Mouse (Mus musculus) embryonic fibroblast, embryonic 13.5 days (primary cell): ENCODE measurements around the gene Sphk2. TPM values are rescaled to one million over a fixed set of nuclear protein-coding genes. Genes with fewer than 3 reads are reported as not detected.

Experiments
- H3K27ac ChIP-seq: 2 replicates; pipeline ENCODE4 v1.5.1; 2012; ENCODE audit warnings: low read length, control low read depth, inconsistent platforms; ENCODE audit not compliant: insufficient read depth
- H3K4me1 ChIP-seq: 2 replicates; pipeline ENCODE4 v1.6.1; 2011; ENCODE audit warnings: low read length; ENCODE audit not compliant: control insufficient read depth, insufficient read depth
- H3K4me3 ChIP-seq: 2 replicates; pipeline ENCODE4 v1.5.1; 2011; ENCODE audit warnings: mild to moderate bottlenecking, control low read depth, low read length; ENCODE audit not compliant: insufficient read depth
- CTCF ChIP-seq: IDR thresholded peaks from 2 replicates; pipeline ENCODE4 v1.5.1; 2011; ENCODE audit warnings: mild to moderate bottlenecking, control low read depth, low read length, moderate library complexity, borderline replicate concordance; ENCODE audit not compliant: insufficient read depth
- POLR2A ChIP-seq: IDR thresholded peaks from 2 replicates; pipeline ENCODE4 v1.6.1; 2011; ENCODE audit warnings: low read depth, mild to moderate bottlenecking, control low read depth, low read length, moderate library complexity
- polyA plus RNA-seq: library from polyadenylated mRNA; stranded (reverse); fragments of >200 nt; gene quantifications from 2 replicates; pipeline ENCODE4 v1.2.4, GENCODE M21; 2011; ENCODE audit warnings: low read depth; ENCODE audit not compliant: missing spikeins, insufficient read length

Gene Sphk2
- polyA plus RNA-seq, 1 experiment = 19.0 TPM

- H3K4me1 ChIP-seq = peaks cover 20% of the 10 kb centered on the region
- peak; percentile 5; the same call in 1 of the 2 replicates for TF ChIP-seq CTCF
- TF ChIP-seq POLR2A = no peak
- no peak overlapping the region for H3K27ac ChIP-seq
- no peak overlapping the region for H3K4me3 ChIP-seq
These were observed 28.7 kb upstream of the Sphk2 start for GRCm38 (mm10) chr7:45746518-45746917.

DNA sequence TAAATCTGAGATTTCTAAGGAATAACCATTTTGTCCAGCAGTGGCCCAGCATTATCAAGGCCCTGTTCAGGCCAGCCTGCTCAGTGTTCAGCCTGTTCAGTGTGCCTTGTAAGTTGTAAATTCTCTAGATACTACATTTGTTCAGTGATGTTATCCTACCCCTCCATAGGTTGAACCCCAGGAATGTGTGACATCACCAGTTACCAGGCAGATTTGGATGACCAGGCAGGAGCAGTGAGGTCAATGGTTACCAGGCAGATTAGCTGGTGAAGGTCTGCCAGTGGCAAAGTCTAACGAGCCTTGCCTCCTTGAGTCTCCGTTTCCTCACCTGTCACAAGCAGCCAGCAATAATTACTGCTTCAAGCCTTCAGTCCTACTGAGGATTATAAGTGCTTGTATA lies 26.6 kb upstream of the Sphk2 start:
- no peak overlapping the region for H3K27ac ChIP-seq
- H3K4me1 ChIP-seq = peaks cover 13% of the 10 kb centered on the region
- H3K4me3 ChIP-seq = no peak overlapping the region
- no peak for TF ChIP-seq POLR2A
- no peak for TF ChIP-seq CTCF

GRCm38 (mm10) chr7:45742338-45742737 lies 24.5 kb upstream of the Sphk2 start:
- Histone ChIP-seq H3K27ac (no peak overlapping the region), H3K4me3 (no peak overlapping the region), H3K4me1 (no peaks in the 10 kb centered on the region)
- TF ChIP-seq CTCF (peak; percentile 49; the same call in 1 of the 2 replicates), POLR2A (no peak)

DNA sequence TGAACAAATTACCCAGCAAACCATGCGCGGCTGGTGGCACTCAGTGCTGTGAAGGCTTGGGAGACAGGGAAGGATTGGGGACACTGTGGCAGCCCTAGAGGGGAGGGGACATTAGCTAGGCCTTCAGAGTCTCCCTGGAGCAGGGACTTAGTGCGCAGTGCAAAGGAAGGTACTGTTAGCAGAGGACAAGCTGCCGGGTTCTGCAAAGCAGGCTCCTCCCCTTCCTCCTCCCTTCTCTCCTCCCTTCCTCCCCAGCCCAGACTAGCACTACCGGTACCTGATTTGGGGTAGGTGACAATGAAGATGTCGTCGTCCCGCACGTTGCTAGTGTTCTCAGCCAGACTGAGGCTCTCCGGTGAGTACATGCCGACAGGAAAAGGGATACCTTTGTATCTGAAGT lies 24.0 kb upstream of the Sphk2 start:
- no peak overlapping the region for H3K27ac ChIP-seq
- no peaks in the 10 kb centered on the region for H3K4me1 ChIP-seq
- no peak overlapping the region for H3K4me3 ChIP-seq
- TF ChIP-seq POLR2A (0 out of 2 replicates have a peak, but pooled peaks have one; percentile 25), CTCF (no peak)

DNA sequence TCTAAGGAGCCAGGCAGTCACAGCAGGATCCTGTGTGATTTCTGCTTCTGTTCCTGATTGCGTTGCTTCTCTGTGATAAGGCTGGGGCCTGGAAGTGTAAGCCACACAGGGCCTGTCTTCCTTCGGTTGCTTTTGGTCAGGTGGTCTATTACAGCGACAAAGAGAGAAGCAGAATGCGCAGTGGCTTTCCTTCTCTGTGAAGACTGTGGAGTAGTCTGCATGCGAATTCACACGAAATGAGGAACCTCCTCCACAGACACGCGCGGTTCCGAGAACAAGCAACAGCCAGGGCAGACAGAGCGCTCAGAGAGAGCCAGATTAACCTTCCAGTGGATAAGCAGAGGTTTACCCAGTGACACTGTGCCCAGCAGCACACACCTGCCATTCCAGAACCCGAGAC lies 23.5 kb upstream of the Sphk2 start:
- Histone ChIP-seq H3K4me1 (no peaks in the 10 kb centered on the region), H3K27ac (no peak overlapping the region), H3K4me3 (no peak overlapping the region)
- TF ChIP-seq CTCF = no peak
- TF ChIP-seq POLR2A = no peak

DNA sequence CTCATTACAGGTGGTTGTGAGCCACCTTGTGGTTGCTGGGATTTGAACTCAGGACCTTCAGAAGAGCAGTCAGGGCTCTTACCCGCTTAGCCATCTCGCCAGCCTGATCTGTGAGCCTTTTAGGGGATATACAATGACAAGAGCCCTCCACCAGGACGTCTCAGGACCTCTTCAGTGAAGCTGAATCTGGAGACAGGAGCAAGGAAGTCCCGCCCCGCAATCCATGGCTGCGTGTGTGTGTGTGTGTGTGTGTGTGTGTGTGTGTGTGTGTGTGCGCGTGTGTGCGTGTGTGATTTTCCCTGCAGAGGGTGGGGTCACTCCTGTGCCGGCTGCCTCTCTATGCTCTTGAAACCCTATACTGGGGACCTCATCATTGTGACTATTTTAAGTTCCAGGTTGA lies 22.0 kb upstream of the Sphk2 start:
- H3K4me1 ChIP-seq = no peaks in the 10 kb centered on the region
- no peak overlapping the region for H3K27ac ChIP-seq
- no peak for TF ChIP-seq CTCF
- no peak for TF ChIP-seq POLR2A
- H3K4me3 ChIP-seq = no peak overlapping the region

- H3K4me3 ChIP-seq = no peak overlapping the region
- no peaks in the 10 kb centered on the region for H3K4me1 ChIP-seq
- no peak overlapping the region for H3K27ac ChIP-seq
- TF ChIP-seq POLR2A (no peak), CTCF (peak; percentile 30; the same call in 1 of the 2 replicates)
These were observed 21.5 kb upstream of the Sphk2 start for GRCm38 (mm10) chr7:45739162-45739763.

GRCm38 (mm10) chr7:45733477-45733876 lies 15.7 kb upstream of the Sphk2 start:
- H3K27ac ChIP-seq = no peak overlapping the region
- no peak for TF ChIP-seq POLR2A
- TF ChIP-seq CTCF = no peak

DNA sequence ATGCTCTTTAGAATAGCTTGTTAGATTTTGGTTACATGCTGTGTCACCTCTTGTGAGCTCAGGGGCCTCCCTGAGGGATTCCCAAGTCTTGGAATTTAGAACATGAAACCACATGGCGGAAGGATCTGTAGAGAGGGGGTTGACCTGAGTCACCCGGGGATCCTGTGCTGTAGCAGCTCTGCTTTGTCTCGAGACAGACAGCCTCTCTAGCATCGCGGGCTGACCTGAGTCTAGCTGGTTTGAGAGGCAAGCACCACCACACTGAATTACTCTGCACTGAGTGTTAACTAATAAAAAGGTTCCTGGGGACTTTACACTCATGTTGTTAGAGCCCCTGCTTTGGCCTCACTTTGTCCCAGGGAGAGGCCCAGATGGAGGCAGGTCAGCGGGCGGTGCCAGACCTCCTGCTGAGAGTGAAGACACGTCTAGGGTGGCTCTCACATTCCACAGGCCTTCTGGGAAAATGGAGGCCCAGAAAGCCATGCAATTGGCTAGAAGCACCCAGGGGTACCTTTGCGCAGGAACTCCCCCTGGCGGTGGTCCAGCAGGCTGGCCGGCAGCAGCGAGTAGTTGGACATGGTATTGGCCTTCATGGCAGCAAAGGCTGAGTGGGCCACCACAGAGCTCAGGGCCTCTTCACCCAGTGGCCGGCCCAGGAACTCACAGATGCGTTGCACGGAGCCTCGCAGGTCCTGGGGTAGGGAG lies 13.1 kb upstream of the Sphk2 start:
- Histone ChIP-seq H3K4me1 (peaks cover 5% of the 10 kb centered on the region), H3K27ac (peak overlapping the region; percentile 20), H3K4me3 (no peak overlapping the region)
- TF ChIP-seq CTCF (no peak), POLR2A (no peak)

More at GRCm38 (mm10) chr7:45733477-45733876, 15.7 kb upstream of the Sphk2 start:
- peaks cover 5% of the 10 kb centered on the region for H3K4me1 ChIP-seq
- no peak overlapping the region for H3K4me3 ChIP-seq

DNA sequence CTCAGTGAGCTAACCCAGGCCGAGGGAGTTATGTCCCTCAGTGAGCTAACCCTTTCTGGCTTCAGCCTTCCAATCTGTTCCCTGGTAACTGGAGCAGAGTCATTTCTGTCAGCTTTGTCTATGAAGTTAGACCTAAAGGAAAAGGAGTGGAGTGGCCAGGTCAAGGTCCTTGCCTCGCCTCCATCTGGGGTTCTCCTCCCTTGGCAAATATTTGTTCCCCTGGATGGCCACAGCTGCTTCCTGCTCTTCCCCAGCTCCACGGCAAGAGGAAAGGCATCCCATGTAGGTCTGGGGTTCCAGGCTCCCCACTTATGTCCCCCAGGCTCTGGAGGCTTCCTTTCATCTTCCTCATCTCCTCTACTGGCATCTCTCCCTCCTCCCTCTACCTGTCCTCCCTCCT lies 9.8 kb upstream of the Sphk2 start:
- peaks cover 5% of the 10 kb centered on the region for H3K4me1 ChIP-seq
- no peak for TF ChIP-seq CTCF
- TF ChIP-seq POLR2A = no peak
- no peak overlapping the region for H3K27ac ChIP-seq
- no peak overlapping the region for H3K4me3 ChIP-seq

DNA sequence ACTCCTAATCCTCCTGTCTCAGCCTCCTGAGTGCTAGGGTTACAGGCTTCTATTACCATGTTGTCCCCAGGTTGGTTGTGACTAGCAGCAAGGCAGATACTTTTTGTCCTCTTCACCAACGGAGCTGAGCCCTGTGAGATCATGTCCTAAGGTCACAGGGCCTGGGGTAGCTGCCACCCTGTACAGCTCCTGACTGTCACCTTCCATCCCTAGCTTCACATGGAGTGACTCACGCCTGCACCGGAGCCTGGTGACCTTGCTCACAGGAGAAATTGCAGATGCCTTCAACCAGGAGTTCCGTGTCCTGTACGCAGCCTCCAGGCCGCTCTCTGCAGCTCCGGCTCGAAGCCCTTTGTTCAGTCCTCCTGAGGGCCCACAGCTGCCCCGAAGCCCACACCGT lies 8.6 kb upstream of the Sphk2 start:
- H3K4me3 ChIP-seq = no peak overlapping the region
- no peak for TF ChIP-seq POLR2A
- TF ChIP-seq CTCF = no peak
- H3K27ac ChIP-seq = no peak overlapping the region
- peaks cover 5% of the 10 kb centered on the region for H3K4me1 ChIP-seq
